Mouse (Mus musculus) MEL (cell line): ENCODE results near the gene Ssh1. TPM values are rescaled to one million over a fixed set of nuclear protein-coding genes. Genes with fewer than 3 reads are reported as not detected.

Experiments
- DNase-seq: peaks from one replicate; pipeline ENCODE4 v3.0.0; 2011; ENCODE audit warnings: low read depth, low spot score
- H3K27ac ChIP-seq: 2 replicates; pipeline ENCODE4 v1.5.1; 2012; ENCODE audit warnings: low read depth, mild to moderate bottlenecking, control low read depth, low read length, moderate library complexity; ENCODE audit not compliant: control insufficient read depth
- H3K27me3 ChIP-seq, 2 experiments: fragments of 150-350 bp in 1 of 2; sonication (generic) in 1 of 2; 2 replicates each; pipeline ENCODE4 v1.6.1; 2012; ENCODE audit warnings: low read length in 2 of 2, mild to moderate bottlenecking in 2 of 2, improper control_type of control experiment in 1 of 2, moderate library complexity in 1 of 2; ENCODE audit not compliant: insufficient read depth in 2 of 2, control insufficient read depth in 1 of 2
- H3K36me3 ChIP-seq, 2 experiments: 2 replicates each; pipeline ENCODE4 v1.6.1; 2012 to 2014; ENCODE audit warnings: low read length in 2 of 2, improper control_type of control experiment in 1 of 2, inconsistent platforms in 1 of 2, mild to moderate bottlenecking in 1 of 2; ENCODE audit not compliant: insufficient read depth in 2 of 2, control insufficient read depth in 1 of 2
- H3K4me1 ChIP-seq, 2 experiments: fragments of 150-350 bp in 1 of 2; sonication (generic) in 1 of 2; 2 replicates each; pipeline ENCODE4 v1.6.1; 2012; ENCODE audit warnings: low read length in 2 of 2, improper control_type of control experiment in 1 of 2, mild to moderate bottlenecking in 1 of 2; ENCODE audit not compliant: insufficient read depth in 2 of 2, control insufficient read depth in 1 of 2
- H3K4me3 ChIP-seq, 2 experiments: fragments of 150-350 bp in 1 of 2; sonication (generic) in 1 of 2; 2 replicates each; pipeline ENCODE4 v1.5.1; 2012; ENCODE audit warnings: low read depth in 2 of 2, low read length in 2 of 2, mild to moderate bottlenecking in 2 of 2, moderate library complexity in 2 of 2, control low read depth in 1 of 2, improper control_type of control experiment in 1 of 2; ENCODE audit not compliant: control insufficient read depth in 1 of 2, insufficient read depth in 1 of 2
- H3K79me2 ChIP-seq: 2 replicates; pipeline ENCODE4 v1.6.1; 2012; ENCODE audit warnings: mild to moderate bottlenecking, low read length, moderate library complexity; ENCODE audit not compliant: control insufficient read depth, poor library complexity, insufficient read depth
- H3K9ac ChIP-seq: 2 replicates; pipeline ENCODE4 v1.6.1; 2012; ENCODE audit warnings: low read depth, mild to moderate bottlenecking, control low read depth, low read length, moderate library complexity; ENCODE audit not compliant: control insufficient read depth, poor library complexity, severe bottlenecking
- H3K9me3 ChIP-seq: fragments of 150-350 bp; sonication (generic); replicated peaks from 2 replicates; pipeline ENCODE4 v1.6.1; 2012; ENCODE audit warnings: mild to moderate bottlenecking, low read length, improper control_type of control experiment, moderate library complexity; ENCODE audit not compliant: insufficient read depth
- BHLHE40 ChIP-seq: IDR thresholded peaks from 2 replicates; pipeline ENCODE4 v1.6.1; 2012; ENCODE audit warnings: low read depth, mild to moderate bottlenecking, inconsistent platforms, low read length, improper control_type of control experiment, borderline replicate concordance
- CHD1 ChIP-seq: IDR thresholded peaks from 2 replicates; pipeline ENCODE4 v1.6.1; 2012; ENCODE audit warnings: low read depth, mild to moderate bottlenecking, inconsistent platforms, low read length, improper control_type of control experiment
- CHD2 ChIP-seq: IDR thresholded peaks from 2 replicates; pipeline ENCODE4 v1.6.1; 2011; ENCODE audit warnings: low read length, improper control_type of control experiment
- CTCF ChIP-seq, 3 experiments: IDR thresholded peaks in 2 of 3; conservative IDR thresholded peaks in 1 of 3; 2 replicates each; pipeline ENCODE4 v1.5.1; 2011 to 2012; ENCODE audit warnings: low read length in 3 of 3, low read depth in 2 of 3, mild to moderate bottlenecking in 2 of 3, improper control_type of control experiment in 1 of 3, inconsistent platforms in 1 of 3, mixed read lengths in 1 of 3, moderate library complexity in 1 of 3; ENCODE audit not compliant: control insufficient read depth in 1 of 3, insufficient read depth in 1 of 3, poor library complexity in 1 of 3, severe bottlenecking in 1 of 3
- E2F4 ChIP-seq: IDR thresholded peaks from 2 replicates; pipeline ENCODE4 v1.6.1; 2011; ENCODE audit warnings: low read depth, low read length, improper control_type of control experiment, borderline replicate concordance
- ELF1 ChIP-seq: IDR thresholded peaks from 2 replicates; pipeline ENCODE4 v1.6.1; 2014; ENCODE audit warnings: low read depth, mild to moderate bottlenecking, inconsistent platforms, low read length, improper control_type of control experiment, moderate library complexity
- ETS1 ChIP-seq: IDR thresholded peaks from 2 replicates; pipeline ENCODE4 v1.6.1; 2012; ENCODE audit warnings: low read depth, mild to moderate bottlenecking, inconsistent platforms, low read length, improper control_type of control experiment, moderate library complexity
- GABPA ChIP-seq: IDR thresholded peaks from 2 replicates; pipeline ENCODE4 v1.6.1; 2012; ENCODE audit warnings: low read depth, mild to moderate bottlenecking, inconsistent platforms, low read length, improper control_type of control experiment, moderate library complexity
- GATA1 ChIP-seq: IDR thresholded peaks from 2 replicates; pipeline ENCODE4 v1.6.1; 2011; ENCODE audit warnings: low read depth, low read length, improper control_type of control experiment
- MAFK ChIP-seq: IDR thresholded peaks from 2 replicates; pipeline ENCODE4 v1.6.1; 2011; ENCODE audit warnings: low read depth, mild to moderate bottlenecking, low read length, improper control_type of control experiment, borderline replicate concordance
- MAX ChIP-seq: IDR thresholded peaks from 2 replicates; pipeline ENCODE4 v1.6.1; 2011; ENCODE audit warnings: low read length, improper control_type of control experiment
- MEF2A ChIP-seq: IDR thresholded peaks from 2 replicates; pipeline ENCODE4 v1.6.1; 2014; ENCODE audit warnings: low read depth, mild to moderate bottlenecking, inconsistent platforms, low read length, improper control_type of control experiment; ENCODE audit not compliant: poor library complexity, insufficient replicate concordance, severe bottlenecking; ENCODE audit errors: extremely low read depth
- MXI1 ChIP-seq: IDR thresholded peaks from 2 replicates; pipeline ENCODE4 v1.6.1; 2011; ENCODE audit warnings: mild to moderate bottlenecking, low read depth, low read length, improper control_type of control experiment
- MYB ChIP-seq: IDR thresholded peaks from 2 replicates; pipeline ENCODE4 v1.6.1; 2011; ENCODE audit warnings: mild to moderate bottlenecking, low read depth, low read length, improper control_type of control experiment
- NELFE ChIP-seq: IDR thresholded peaks from 2 replicates; pipeline ENCODE4 v1.6.1; 2011; ENCODE audit warnings: low read depth, low read length, improper control_type of control experiment
- NRF1 ChIP-seq: IDR thresholded peaks from 2 replicates; pipeline ENCODE4 v1.6.1; 2014; ENCODE audit warnings: low read depth, mild to moderate bottlenecking, inconsistent platforms, low read length, improper control_type of control experiment, moderate library complexity; ENCODE audit not compliant: poor library complexity, insufficient read depth, severe bottlenecking
- POLR2A ChIP-seq, 2 experiments: IDR thresholded peaks; 2 replicates each; pipeline ENCODE4 v1.6.1; 2011 to 2012; ENCODE audit warnings: low read length in 2 of 2, mild to moderate bottlenecking in 2 of 2, control low read depth in 1 of 2, improper control_type of control experiment in 1 of 2, low read depth in 1 of 2, moderate library complexity in 1 of 2; ENCODE audit not compliant: control insufficient read depth in 1 of 2, insufficient read depth in 1 of 2, poor library complexity in 1 of 2
- POLR2AphosphoS5 ChIP-seq: IDR thresholded peaks from 2 replicates; pipeline ENCODE4 v1.6.1; 2012; ENCODE audit warnings: low read depth, borderline replicate concordance, mild to moderate bottlenecking, inconsistent platforms, low read length, moderate library complexity, mixed read lengths
- RAD21 ChIP-seq: IDR thresholded peaks from 2 replicates; pipeline ENCODE4 v1.6.1; 2011; ENCODE audit warnings: mild to moderate bottlenecking, low read depth, low read length, improper control_type of control experiment
- RCOR1 ChIP-seq: IDR thresholded peaks from 2 replicates; pipeline ENCODE4 v1.6.1; 2012; ENCODE audit warnings: low read depth, mild to moderate bottlenecking, inconsistent platforms, low read length, improper control_type of control experiment
- TAL1 ChIP-seq: IDR thresholded peaks from 2 replicates; pipeline ENCODE4 v1.6.1; 2012; ENCODE audit warnings: mild to moderate bottlenecking, inconsistent platforms, low read length, moderate library complexity, mixed read lengths
- TBP ChIP-seq: IDR thresholded peaks from 2 replicates; pipeline ENCODE4 v1.8.0; 2011; ENCODE audit warnings: low read depth, low read length, improper control_type of control experiment
- TCF12 ChIP-seq: IDR thresholded peaks from 2 replicates; pipeline ENCODE4 v1.6.1; 2014; ENCODE audit warnings: low read depth, mild to moderate bottlenecking, inconsistent platforms, low read length, improper control_type of control experiment, moderate library complexity
- UBTF ChIP-seq: IDR thresholded peaks from 2 replicates; pipeline ENCODE4 v1.6.1; 2012; ENCODE audit warnings: low read depth, mild to moderate bottlenecking, inconsistent platforms, low read length, improper control_type of control experiment, moderate library complexity, borderline replicate concordance; ENCODE audit not compliant: insufficient read depth
- USF1 ChIP-seq: IDR thresholded peaks from 2 replicates; pipeline ENCODE4 v1.6.1; 2014; ENCODE audit warnings: low read depth, mild to moderate bottlenecking, inconsistent platforms, low read length, improper control_type of control experiment, moderate library complexity
- ZC3H11A ChIP-seq: IDR thresholded peaks from 2 replicates; pipeline ENCODE4 v1.6.1; 2012; ENCODE audit warnings: low read depth, mild to moderate bottlenecking, inconsistent platforms, low read length, improper control_type of control experiment
- ZMIZ1 ChIP-seq: IDR thresholded peaks from 2 replicates; pipeline ENCODE4 v1.6.1; 2012; ENCODE audit warnings: low read depth, mild to moderate bottlenecking, inconsistent platforms, low read length, improper control_type of control experiment, moderate library complexity
- polyA plus RNA-seq, 2 experiments: library from polyadenylated mRNA; stranded (reverse) in 1 of 2; unstranded in 1 of 2; fragments of >175 nt in 1 of 2; fragments of >200 nt in 1 of 2; gene quantifications; 2 replicates each; pipeline versions ENCODE4 v1.2.1 to v1.2.4; 2012; ENCODE audit warnings: low replicate concordance in 2 of 2, low read depth in 1 of 2; ENCODE audit not compliant: insufficient read length in 2 of 2, insufficient read depth in 1 of 2, missing spikeins in 1 of 2
- total RNA-seq: library from RNA; depleted of rRNA; stranded (reverse); fragments of 300-350 nt; gene quantifications from 2 replicates; pipeline ENCODE4 v1.2.3, GENCODE M21; 2012

Ssh1 gene
- total and polyA plus RNA-seq, 3 experiments, result 2.3 to 6.8 TPM; not detected in 1

DNA sequence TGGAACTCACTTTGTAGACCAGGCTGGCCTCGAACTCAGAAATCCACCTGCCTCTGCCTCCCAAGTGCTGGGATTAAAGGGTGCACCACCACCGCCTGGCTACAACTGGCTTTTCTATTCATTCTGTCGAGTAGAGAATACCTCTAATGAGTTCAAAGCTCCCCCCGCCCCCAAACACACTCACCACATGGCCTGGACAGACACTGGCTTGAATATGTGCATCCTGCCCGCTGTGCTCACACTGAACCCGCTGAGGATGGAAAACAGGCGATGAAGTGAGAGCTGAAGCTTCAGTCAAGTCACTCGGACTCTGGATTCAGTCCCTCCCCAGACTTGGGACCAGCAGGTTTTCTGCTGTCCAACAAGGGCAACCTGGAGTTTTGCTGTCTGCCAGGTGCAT lies 33.3 kb downstream of the Ssh1 start:
- Histone ChIP-seq H3K4me3 (no peak overlapping the region), H3K4me1 (no peaks in the 10 kb centered on the region), H3K9me3 (no peaks in the 10 kb centered on the region), H3K36me3 (no peaks in the 10 kb centered on the region), H3K27me3 (no peaks in the 10 kb centered on the region), H3K79me2 (no peaks in the 10 kb centered on the region), H3K9ac (no peak overlapping the region), H3K27ac (no peak overlapping the region)
- TF ChIP-seq MXI1, result no peak
- TF ChIP-seq ZC3H11A, result no peak
- TF ChIP-seq MAX, result no peak
- no peak for TF ChIP-seq TAL1
- no peak for TF ChIP-seq ELF1
- no peak for TF ChIP-seq RAD21
- TF ChIP-seq ZMIZ1, result no peak
- TF ChIP-seq TBP, result no peak
- TF ChIP-seq GABPA, result no peak
- TF ChIP-seq UBTF, result no peak
- TF ChIP-seq MAFK, result no peak
- TF ChIP-seq GATA1, result no peak
- TF ChIP-seq RCOR1, result no peak
- TF ChIP-seq MYB, result no peak
- no peak for DNase-seq

DNA sequence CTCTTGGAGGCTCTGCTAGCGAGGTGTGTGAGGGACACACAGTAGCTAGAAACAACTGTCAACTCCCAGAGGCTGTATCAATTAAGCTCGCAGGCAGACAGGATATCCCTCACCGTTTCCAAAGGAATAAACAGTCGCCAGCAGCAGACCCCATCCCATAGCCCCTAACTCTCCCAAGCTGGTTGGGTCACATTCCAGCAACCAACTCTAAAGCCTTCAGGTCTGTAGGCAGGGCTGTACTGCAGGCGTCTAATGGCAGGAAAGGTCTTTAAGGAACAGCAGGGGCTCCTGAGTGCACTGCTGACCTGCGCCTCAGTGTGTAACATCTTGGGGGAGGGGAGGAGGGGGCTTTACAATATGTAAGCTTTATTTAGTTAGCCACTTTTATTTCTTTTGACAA lies 34.7 kb downstream of the Ssh1 start:
- H3K27me3 ChIP-seq, result no peaks in the 10 kb centered on the region

DNA sequence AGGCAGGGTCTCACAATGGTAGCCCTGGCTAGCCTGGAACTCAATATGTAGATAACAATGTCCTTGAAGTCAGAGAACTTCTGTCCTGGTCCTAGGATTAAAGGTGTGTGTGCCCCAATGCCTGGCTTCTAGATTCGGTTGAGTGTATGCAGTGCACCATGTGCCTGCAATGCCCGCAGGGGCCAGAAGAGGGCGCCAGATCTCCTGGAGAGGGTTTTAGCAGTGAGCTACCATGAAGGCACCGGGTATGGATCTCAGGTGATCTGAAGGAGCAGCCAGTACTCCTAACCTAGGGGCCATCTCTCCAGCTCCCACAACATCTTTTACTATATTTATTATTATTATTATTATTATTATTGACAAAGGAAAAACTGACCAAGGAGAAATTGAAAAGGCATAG lies 37.2 kb downstream of the Ssh1 start:
- Histone ChIP-seq H3K36me3 (peaks cover 0 to 10% of the 10 kb centered on the region in 2 experiments; a peak in 2 of 4 replicates), H3K4me1 (peaks cover 3 to 17% of the 10 kb centered on the region in 2 experiments; a peak in 3 of 4 replicates), H3K27me3 (no peaks in the 10 kb centered on the region), H3K27ac (no peak overlapping the region), H3K9me3 (no peaks in the 10 kb centered on the region), H3K4me3 (no peak overlapping the region), H3K79me2 (no peaks in the 10 kb centered on the region), H3K9ac (no peak overlapping the region)
- peak; percentile 84 for DNase-seq
- TF ChIP-seq POLR2A (IDR thresholded peaks at IDR 0.05; ENCODE audit: control insufficient read depth in 1 of 2, insufficient read depth in 1 of 2, low read depth in 1 of 2, low read length in 2 of 2, poor library complexity in 1 of 2), result no peak
- TF ChIP-seq UBTF, result no peak
- no peak for TF ChIP-seq MEF2A
- peak; percentile 39; the same call in 1 of the 2 replicates for TF ChIP-seq MAX
- TF ChIP-seq MXI1, result no peak
- TF ChIP-seq ETS1, result no peak
- TF ChIP-seq NELFE, result no peak
- no peak for TF ChIP-seq CHD2
- TF ChIP-seq CHD1, result no peak
- TF ChIP-seq CTCF (IDR thresholded peaks at IDR 0.05 in 2 of 3, conservative IDR thresholded peaks at IDR 0.05 in 1 of 3; ENCODE audit: control insufficient read depth in 1 of 3, insufficient read depth in 1 of 3, low read depth in 2 of 3, low read length in 3 of 3, poor library complexity in 1 of 3, severe bottlenecking in 1 of 3), result peak; percentile 94 to 98 (median 94)
- TF ChIP-seq USF1, result no peak
- TF ChIP-seq TCF12, result no peak
- no peak for TF ChIP-seq BHLHE40
- no peak for TF ChIP-seq RCOR1
- TF ChIP-seq POLR2AphosphoS5, result no peak
- no peak for TF ChIP-seq GABPA

More for the DNA sequence above, 34.7 kb downstream of the Ssh1 start:
- Histone ChIP-seq H3K36me3 (no peaks in the 10 kb centered on the region), H3K4me1 (no peaks in the 10 kb centered on the region), H3K27ac (no peak overlapping the region), H3K9me3 (no peaks in the 10 kb centered on the region), H3K4me3 (no peak overlapping the region), H3K9ac (no peak overlapping the region), H3K79me2 (no peaks in the 10 kb centered on the region)
- no peak for TF ChIP-seq E2F4
- TF ChIP-seq MXI1, result no peak
- TF ChIP-seq NRF1, result no peak
- TF ChIP-seq BHLHE40, result no peak
- no peak for TF ChIP-seq TBP
- TF ChIP-seq CHD2, result no peak
- DNase-seq, result no peak
